Mouse (Mus musculus) intestine, embryonic 14.5 days (tissue): ENCODE measurements around the gene Cd9. TPM values are rescaled to one million over a fixed set of nuclear protein-coding genes. Genes with fewer than 3 reads are reported as not detected.

Source experiments
- ATAC-seq: fragments of 200-750 bp; cut with Nextera tagmentation; replicated peaks from 2 replicates; pipeline ENCODE4 v1.8.0; 2017; ENCODE audit warnings: low read depth, moderate number of reproducible peaks, moderate TSS enrichment, moderate library complexity; ENCODE audit not compliant: low FRiP score, low TSS enrichment
- DNase-seq: peaks from one replicate; pipeline ENCODE4 v3.0.0-alpha.2; 2018; ENCODE audit warnings: low spot score
- H3K27ac ChIP-seq: fragments of 300-500 bp; sonication (generic); 2 replicates; pipeline ENCODE4 v1.5.1; 2014; ENCODE audit warnings: low read depth, mild to moderate bottlenecking, control low read depth
- H3K27me3 ChIP-seq: fragments of 300-500 bp; sonication (generic); replicated peaks from 2 replicates; pipeline ENCODE4 v1.6.1; 2014; ENCODE audit warnings: low read length, control low read depth; ENCODE audit not compliant: control insufficient read depth, insufficient read depth
- H3K36me3 ChIP-seq: fragments of 300-500 bp; sonication (generic); 2 replicates; pipeline ENCODE4 v1.6.1; 2014; ENCODE audit warnings: low read length, control low read depth; ENCODE audit not compliant: control insufficient read depth, insufficient read depth
- H3K4me1 ChIP-seq: fragments of 300-500 bp; sonication (generic); replicated peaks from 2 replicates; pipeline ENCODE4 v1.6.1; 2014; ENCODE audit warnings: low read length, control low read depth, mixed read lengths; ENCODE audit not compliant: control insufficient read depth, insufficient read depth
- H3K4me2 ChIP-seq: fragments of 300-500 bp; sonication (generic); 2 replicates; pipeline ENCODE4 v1.6.1; 2014; ENCODE audit warnings: low read length
- H3K4me3 ChIP-seq: fragments of 300-500 bp; sonication (generic); 2 replicates; pipeline ENCODE4 v1.5.1; 2014; ENCODE audit warnings: low read depth, low read length, control low read depth, mixed read lengths
- H3K9ac ChIP-seq: fragments of 300-500 bp; sonication (generic); 2 replicates; pipeline ENCODE4 v1.6.1; 2014; ENCODE audit warnings: mild to moderate bottlenecking, low read length
- H3K9me3 ChIP-seq: fragments of 300-500 bp; sonication (generic); 2 replicates; pipeline ENCODE4 v1.6.1; 2016; ENCODE audit warnings: low read length, control low read depth; ENCODE audit not compliant: control insufficient read depth
- WGBS: fragments of 180-500 bp; shearing (Covaris S2); extraction: QIAGEN DNeasy Blood & Tissue Kit; methylation state at CpG from one replicate; pipeline ENCODE4 v1.1.7; 2014; 5-methylcytosine and 5-hydroxymethylcytosine counted together
- polyA plus RNA-seq: library from polyadenylated mRNA; unstranded; fragments of >200 nt; fragmentation: Nextera tagmentation; extraction: Ambion mirVana; gene quantifications from 2 replicates; pipeline ENCODE4 v1.2.1, GENCODE M21; 2014

Cd9 gene
- polyA plus RNA-seq, 1 experiment from 2014 or later: 162 TPM

DNA sequence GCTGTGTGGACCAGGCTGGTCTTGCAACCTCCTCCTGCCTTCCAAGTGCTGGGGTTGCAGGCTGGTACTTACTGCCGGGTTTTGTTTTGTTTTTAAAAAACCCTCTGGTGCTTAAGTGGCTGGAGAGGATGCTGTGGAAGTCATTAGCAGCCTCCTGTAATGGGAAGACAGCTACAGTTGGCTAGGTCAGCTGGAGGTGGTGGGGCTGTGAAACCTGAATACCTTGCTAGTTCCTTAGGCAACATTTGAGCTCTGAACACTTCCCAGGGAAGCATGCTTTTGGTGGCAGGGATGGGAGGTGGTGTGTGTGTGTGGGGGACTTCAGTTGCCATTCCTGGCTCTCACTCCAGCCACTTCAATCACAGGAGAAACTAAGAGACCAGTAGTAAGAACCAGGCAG lies 19.4 kb downstream of the Cd9 start:
- no peak overlapping the region for H3K4me2 ChIP-seq
- 0 out of 2 replicates have a peak, but pooled peaks cover 10% of the 10 kb centered on the region for H3K4me1 ChIP-seq
- ATAC-seq (no peak), DNase-seq (no peak)
- no peaks in the 10 kb centered on the region for H3K36me3 ChIP-seq
- no peaks in the 10 kb centered on the region for H3K27me3 ChIP-seq
- no peak overlapping the region for H3K27ac ChIP-seq
- 39% methylated on average over 1 of the region's 1 CpGs for WGBS
- H3K4me3 ChIP-seq: no peak overlapping the region
- H3K9ac ChIP-seq: no peak overlapping the region
- no peaks in the 10 kb centered on the region for H3K9me3 ChIP-seq

- ATAC-seq: no peak
- H3K27ac ChIP-seq: no peak overlapping the region
Observed at GRCm38 (mm10) chr6:125473939-125474338, 20.7 kb downstream of the Cd9 start.

DNA sequence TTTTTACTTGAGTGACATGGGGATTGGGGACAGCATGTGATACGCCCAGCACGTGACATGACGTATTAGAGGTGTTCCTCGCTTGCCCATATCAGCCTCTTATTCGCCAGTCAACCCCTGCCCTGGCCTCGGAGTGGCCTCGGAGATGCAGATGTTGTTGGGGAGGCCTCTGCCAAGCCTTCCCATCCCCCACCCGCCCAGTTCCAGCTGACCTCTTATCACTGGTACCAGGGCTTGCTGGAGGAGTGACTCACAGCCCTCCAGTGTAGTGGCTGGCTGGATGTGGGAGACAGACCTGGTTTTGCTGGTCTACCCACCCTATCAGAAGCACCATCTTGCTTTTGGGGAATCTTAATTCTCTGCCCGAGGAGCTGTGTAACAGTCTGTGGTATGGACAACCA lies 21.3 kb downstream of the Cd9 start:
- H3K4me1 ChIP-seq: 0 out of 2 replicates have a peak, but pooled peaks cover 15% of the 10 kb centered on the region
- H3K27ac ChIP-seq: no peak overlapping the region
- no peak overlapping the region for H3K9ac ChIP-seq
- no peaks in the 10 kb centered on the region for H3K27me3 ChIP-seq
- H3K9me3 ChIP-seq: no peaks in the 10 kb centered on the region
- no peak overlapping the region for H3K4me2 ChIP-seq
- 86% methylated on average over 9 of the region's 9 CpGs for WGBS
- ATAC-seq: no peak
- no peaks in the 10 kb centered on the region for H3K36me3 ChIP-seq
- H3K4me3 ChIP-seq: no peak overlapping the region
- no peak for DNase-seq

More at GRCm38 (mm10) chr6:125473939-125474338, 20.7 kb downstream of the Cd9 start:
- Histone ChIP-seq H3K4me2 (no peak overlapping the region), H3K27me3 (no peaks in the 10 kb centered on the region), H3K9me3 (no peaks in the 10 kb centered on the region), H3K9ac (no peak overlapping the region), H3K4me3 (no peak overlapping the region), H3K4me1 (0 out of 2 replicates have a peak, but pooled peaks cover 10% of the 10 kb centered on the region), H3K36me3 (no peaks in the 10 kb centered on the region)
- DNase-seq: no peak
- WGBS: 77% methylated on average over 5 of the region's 5 CpGs

DNA sequence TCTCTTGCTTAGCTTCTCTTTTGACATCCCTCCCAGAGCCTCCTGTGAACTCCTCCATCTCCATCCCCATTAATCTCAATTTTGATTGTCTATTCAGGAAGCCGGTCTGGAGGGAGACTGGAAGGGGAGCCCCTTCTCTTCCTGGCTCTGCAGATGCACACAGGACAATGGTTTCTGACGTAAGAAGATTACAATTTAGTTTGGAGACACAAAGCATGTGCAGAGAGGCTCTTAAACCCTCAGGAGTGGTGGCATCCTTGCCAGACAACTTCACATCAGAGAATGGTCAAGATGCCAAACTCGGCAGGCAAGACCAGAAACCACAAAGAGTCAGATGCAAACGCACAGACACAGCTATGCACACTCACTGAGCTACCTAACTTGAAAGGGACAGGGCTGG lies 22.7 kb downstream of the Cd9 start:
- 55% methylated on average over 4 of the region's 4 CpGs for WGBS
- Histone ChIP-seq H3K27me3 (no peaks in the 10 kb centered on the region), H3K27ac (no peak overlapping the region), H3K9me3 (no peaks in the 10 kb centered on the region), H3K4me2 (no peak overlapping the region), H3K4me1 (peaks cover 17% of the 10 kb centered on the region; the same call in 1 of the 2 replicates), H3K36me3 (no peaks in the 10 kb centered on the region), H3K4me3 (no peak overlapping the region), H3K9ac (no peak overlapping the region)
- DNase-seq (no peak), ATAC-seq (no peak)

- H3K4me2 ChIP-seq: no peak overlapping the region
- ATAC-seq: no peak
- peaks cover 11% of the 10 kb centered on the region; the same call in 1 of the 2 replicates for H3K4me1 ChIP-seq
- H3K36me3 ChIP-seq: no peaks in the 10 kb centered on the region
- no peaks in the 10 kb centered on the region for H3K9me3 ChIP-seq
- no peaks in the 10 kb centered on the region for H3K27me3 ChIP-seq
- H3K4me3 ChIP-seq: no peak overlapping the region
- H3K9ac ChIP-seq: no peak overlapping the region
- no peak overlapping the region for H3K27ac ChIP-seq
- WGBS: 81% methylated on average over 7 of the region's 7 CpGs
- no peak for DNase-seq
Observed at GRCm38 (mm10) chr6:125471326-125471725, 23.3 kb downstream of the Cd9 start.

DNA sequence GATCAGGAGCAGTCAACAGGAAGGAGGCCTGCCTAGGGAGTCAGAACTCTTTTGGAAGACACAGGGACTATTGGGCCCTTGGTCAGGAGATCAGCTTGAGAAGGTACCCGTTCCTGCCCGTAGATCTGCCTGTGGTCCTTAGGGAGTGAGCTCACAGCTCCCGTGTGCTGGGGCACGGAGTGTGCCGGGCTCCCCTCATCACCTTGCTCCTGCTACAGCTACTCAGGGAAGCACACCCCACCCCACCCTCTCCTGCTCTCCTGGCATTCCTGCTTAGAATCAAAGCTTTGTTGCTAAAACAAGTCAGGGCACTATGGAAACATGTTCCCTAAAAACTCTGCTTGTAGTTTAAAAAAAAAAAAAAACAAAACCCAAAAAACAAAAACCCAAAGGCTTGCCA lies 24.0 kb downstream of the Cd9 start:
- Histone ChIP-seq H3K9ac (no peak overlapping the region), H3K4me2 (no peak overlapping the region), H3K27me3 (no peaks in the 10 kb centered on the region), H3K36me3 (no peaks in the 10 kb centered on the region), H3K27ac (no peak overlapping the region), H3K4me3 (no peak overlapping the region), H3K9me3 (no peaks in the 10 kb centered on the region), H3K4me1 (peaks cover 11% of the 10 kb centered on the region; the same call in 1 of the 2 replicates)
- WGBS: 93% methylated on average over 5 of the region's 5 CpGs
- DNase-seq (no peak), ATAC-seq (no peak)

- WGBS: 89% methylated on average over 4 of the region's 4 CpGs
- no peak overlapping the region for H3K27ac ChIP-seq
- no peaks in the 10 kb centered on the region for H3K9me3 ChIP-seq
Observed at GRCm38 (mm10) chr6:125469222-125469621, 25.4 kb downstream of the Cd9 start.

GRCm38 (mm10) chr6:125468179-125468960 lies 26.2 kb downstream of the Cd9 start:
- Histone ChIP-seq H3K27me3 (no peaks in the 10 kb centered on the region), H3K36me3 (0 out of 2 replicates have a peak, but pooled peaks cover 4% of the 10 kb centered on the region), H3K9me3 (no peaks in the 10 kb centered on the region), H3K9ac (no peak overlapping the region), H3K27ac (no peak overlapping the region; the same call in 1 of the 2 replicates), H3K4me3 (no peak overlapping the region), H3K4me2 (no peak overlapping the region), H3K4me1 (peaks cover 9% of the 10 kb centered on the region; the same call in 1 of the 2 replicates)
- no peak for ATAC-seq
- 57% methylated on average over 21 of the region's 21 CpGs for WGBS
- DNase-seq: no peak

More at GRCm38 (mm10) chr6:125469222-125469621, 25.4 kb downstream of the Cd9 start:
- H3K27me3 ChIP-seq: no peaks in the 10 kb centered on the region
- no peak overlapping the region for H3K9ac ChIP-seq
- no peaks in the 10 kb centered on the region for H3K36me3 ChIP-seq
- H3K4me2 ChIP-seq: no peak overlapping the region
- no peak for ATAC-seq
- H3K4me3 ChIP-seq: no peak overlapping the region
- H3K4me1 ChIP-seq: peaks cover 9% of the 10 kb centered on the region; the same call in 1 of the 2 replicates
- no peak for DNase-seq
